Mouse (Mus musculus): ENCODE data around the gene Gjc3.

Gjc3 gene

DNA sequence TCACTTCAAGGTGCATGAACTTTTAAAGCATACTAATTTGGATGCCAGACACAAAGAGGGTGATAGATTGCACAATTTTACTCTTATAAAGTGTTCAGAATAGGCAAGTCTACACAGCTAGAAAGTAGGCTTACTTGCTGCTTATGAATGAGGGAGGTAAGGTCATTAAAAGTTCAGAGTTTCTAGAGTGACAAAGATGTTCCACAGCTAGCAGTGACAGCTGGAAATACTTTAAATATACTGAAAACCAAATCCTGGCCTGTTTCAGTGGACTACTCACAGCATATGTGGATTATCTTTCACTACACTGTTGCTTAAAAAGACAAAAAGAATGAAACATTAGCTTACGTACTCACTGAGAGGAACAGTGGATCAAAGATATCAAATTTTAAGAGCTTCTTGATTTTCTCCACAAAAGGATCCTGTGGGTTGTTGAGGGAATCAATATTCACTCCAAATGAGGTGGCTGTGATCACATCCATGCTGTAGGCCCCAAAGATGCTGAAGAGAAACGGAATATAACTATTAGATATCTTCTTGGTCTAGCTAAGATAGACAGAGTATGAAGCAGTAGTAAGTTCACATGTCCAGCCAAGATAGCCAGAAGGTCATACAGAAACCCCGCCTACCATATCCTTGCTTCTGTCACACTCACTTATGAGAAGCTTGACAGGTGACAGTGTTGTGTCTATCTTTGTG is 53.2 kb downstream of the Gjc3 start:
- DNase-seq (ENCODE audit: low spot score in 2 of 2), result no peak
